Mouse (Mus musculus) liver, embryonic 16.5 days (tissue): ENCODE measurements around the gene Tnks2. TPM values are rescaled to one million over a fixed set of nuclear protein-coding genes. Genes with fewer than 3 reads are reported as not detected.

Experiments used
- ATAC-seq: fragments of 200-750 bp; cut with Nextera tagmentation; 2 replicates; pipeline ENCODE4 v1.8.0; 2017; ENCODE audit warnings: low read depth, mild to moderate bottlenecking, moderate number of reproducible peaks, moderate library complexity
- H3K27ac ChIP-seq: fragments of 300-500 bp; sonication (generic); 2 replicates; pipeline ENCODE4 v1.5.1; 2014; ENCODE audit warnings: mild to moderate bottlenecking, low read length
- H3K27me3 ChIP-seq: fragments of 300-500 bp; sonication (generic); 2 replicates; pipeline ENCODE4 v1.6.1; 2014; ENCODE audit warnings: low read depth, low read length, mixed read lengths; ENCODE audit not compliant: control insufficient read depth, insufficient read depth
- H3K36me3 ChIP-seq: fragments of 300-500 bp; sonication (generic); 2 replicates; pipeline ENCODE4 v1.6.1; 2014; ENCODE audit warnings: mild to moderate bottlenecking; ENCODE audit not compliant: control insufficient read depth, insufficient read depth
- H3K4me1 ChIP-seq: fragments of 300-500 bp; sonication (generic); 2 replicates; pipeline ENCODE4 v1.6.1; 2014; ENCODE audit warnings: low read depth, low read length, mixed read lengths; ENCODE audit not compliant: control insufficient read depth
- H3K4me2 ChIP-seq: fragments of 300-500 bp; sonication (generic); 2 replicates; pipeline ENCODE4 v1.6.1; 2014; ENCODE audit warnings: low read depth, low read length, mixed read lengths
- H3K4me3 ChIP-seq: fragments of 300-500 bp; sonication (generic); 2 replicates; pipeline ENCODE4 v1.5.1; 2014; ENCODE audit warnings: low read depth, mild to moderate bottlenecking, low read length
- H3K9ac ChIP-seq: fragments of 300-500 bp; sonication (generic); 2 replicates; pipeline ENCODE4 v1.6.1; 2014; ENCODE audit warnings: low read depth, low read length
- H3K9me3 ChIP-seq: fragments of 300-500 bp; sonication (generic); replicated peaks from 2 replicates; pipeline ENCODE4 v1.6.1; 2016; ENCODE audit warnings: low read length; ENCODE audit not compliant: control insufficient read depth
- WGBS: fragments of 180-500 bp; shearing (Covaris S2); extraction: QIAGEN DNeasy Blood & Tissue Kit; methylation state at CpG from one replicate; pipeline ENCODE4 v1.1.7; 2014; ENCODE audit not compliant: insufficient replicate concordance; 5-methylcytosine and 5-hydroxymethylcytosine counted together
- polyA plus RNA-seq: library from polyadenylated mRNA; unstranded; fragments of >200 nt; fragmentation: Nextera tagmentation; extraction: Ambion mirVana; gene quantifications from 2 replicates; pipeline ENCODE4 v1.2.1, GENCODE M21; 2015

The Tnks2 gene
- polyA plus RNA-seq, result 6.0 and 7.3 TPM in 2 replicates

- peak; percentile 95 for ATAC-seq
- Histone ChIP-seq H3K27ac (peak within 1 kb of the TSS; percentile 94), H3K9me3 (no peaks in the 10 kb centered on the region), H3K9ac (peak within 1 kb of the TSS; percentile 96), H3K4me1 (peaks cover 15% of the 10 kb centered on the region), H3K36me3 (no peaks in the 10 kb centered on the region; the same call in 1 of the 2 replicates), H3K4me3 (peak within 1 kb of the TSS; percentile 94), H3K4me2 (peak within 1 kb of the TSS; percentile 65), H3K27me3 (no peaks in the 10 kb centered on the region)
- WGBS, result under 1% methylated on average over 73 of the region's 73 CpGs
Observed at GRCm38 (mm10) chr19:36833788-36834531, at the start of gene Tnks2. TSS of gene Tnks2 (plus strand) at chr19:36834232.

GRCm38 (mm10) chr19:36789873-36790733 lies 43.9 kb upstream of the Tnks2 start:
- no peak overlapping the region for H3K9ac ChIP-seq
- H3K4me2 ChIP-seq, result no peak overlapping the region
- no peaks in the 10 kb centered on the region for H3K4me1 ChIP-seq
- ATAC-seq, result no peak
- 68% methylated on average over 17 of the region's 17 CpGs for WGBS
- no peaks in the 10 kb centered on the region for H3K36me3 ChIP-seq
- no peaks in the 10 kb centered on the region for H3K9me3 ChIP-seq
- no peak overlapping the region for H3K27ac ChIP-seq
- no peaks in the 10 kb centered on the region for H3K27me3 ChIP-seq
- no peak overlapping the region for H3K4me3 ChIP-seq

- no peak overlapping the region for H3K27ac ChIP-seq
- H3K9me3 ChIP-seq, result no peaks in the 10 kb centered on the region
- no peaks in the 10 kb centered on the region for H3K4me1 ChIP-seq
- no peak overlapping the region for H3K9ac ChIP-seq
- no peak for ATAC-seq
- 66% methylated on average over 8 of the region's 8 CpGs for WGBS
- no peaks in the 10 kb centered on the region for H3K36me3 ChIP-seq
- no peak overlapping the region for H3K4me3 ChIP-seq
- H3K4me2 ChIP-seq, result no peak overlapping the region
- H3K27me3 ChIP-seq, result no peaks in the 10 kb centered on the region
Observed at GRCm38 (mm10) chr19:36792589-36792988, 41.4 kb upstream of the Tnks2 start.

GRCm38 (mm10) chr19:36793450-36793849 lies 40.6 kb upstream of the Tnks2 start:
- Histone ChIP-seq H3K36me3 (no peaks in the 10 kb centered on the region), H3K27me3 (no peaks in the 10 kb centered on the region), H3K4me2 (no peak overlapping the region), H3K4me3 (no peak overlapping the region), H3K4me1 (no peaks in the 10 kb centered on the region), H3K9me3 (no peaks in the 10 kb centered on the region), H3K9ac (no peak overlapping the region), H3K27ac (no peak overlapping the region)
- 43% methylated on average over 1 of the region's 1 CpGs for WGBS
- ATAC-seq, result no peak

GRCm38 (mm10) chr19:36794008-36794407 lies 40.0 kb upstream of the Tnks2 start:
- Histone ChIP-seq H3K27me3 (no peaks in the 10 kb centered on the region), H3K4me2 (no peak overlapping the region), H3K36me3 (no peaks in the 10 kb centered on the region), H3K4me3 (no peak overlapping the region), H3K27ac (no peak overlapping the region), H3K9me3 (no peaks in the 10 kb centered on the region), H3K4me1 (no peaks in the 10 kb centered on the region), H3K9ac (no peak overlapping the region)
- no peak for ATAC-seq
- 70% methylated on average over 4 of the region's 4 CpGs for WGBS

- Histone ChIP-seq H3K9ac (no peak overlapping the region), H3K27me3 (no peaks in the 10 kb centered on the region), H3K4me1 (no peaks in the 10 kb centered on the region), H3K36me3 (no peaks in the 10 kb centered on the region), H3K4me2 (peak overlapping the region; percentile 28; the same call in 1 of the 2 replicates), H3K4me3 (no peak overlapping the region), H3K9me3 (no peaks in the 10 kb centered on the region), H3K27ac (peak overlapping the region; percentile 73)
- WGBS, result 38% methylated on average over 3 of the region's 3 CpGs
- peak; percentile 86 for ATAC-seq
Observed at GRCm38 (mm10) chr19:36795277-36795676, 38.8 kb upstream of the Tnks2 start.

- H3K27ac ChIP-seq, result peak overlapping the region; percentile 18; the same call in 1 of the 2 replicates
- ATAC-seq, result peak; percentile 16; the same call in 1 of the 2 replicates
- 0 out of 2 replicates have a peak overlapping the region, but pooled peaks have one; percentile 10 for H3K4me2 ChIP-seq
Observed at GRCm38 (mm10) chr19:36796931-36797330, 37.1 kb upstream of the Tnks2 start.

GRCm38 (mm10) chr19:36800288-36800687 lies 33.7 kb upstream of the Tnks2 start:
- ATAC-seq, result peak; percentile 53

More at GRCm38 (mm10) chr19:36796931-36797330, 37.1 kb upstream of the Tnks2 start:
- no peak overlapping the region for H3K9ac ChIP-seq
- WGBS, result 56% methylated on average over 9 of the region's 9 CpGs
- H3K4me3 ChIP-seq, result no peak overlapping the region
- no peaks in the 10 kb centered on the region for H3K36me3 ChIP-seq
- H3K4me1 ChIP-seq, result no peaks in the 10 kb centered on the region
- H3K9me3 ChIP-seq, result no peaks in the 10 kb centered on the region
- no peaks in the 10 kb centered on the region for H3K27me3 ChIP-seq

More at GRCm38 (mm10) chr19:36800288-36800687, 33.7 kb upstream of the Tnks2 start:
- no peak overlapping the region for H3K4me2 ChIP-seq
- WGBS, result 53% methylated on average over 7 of the region's 7 CpGs
- H3K9ac ChIP-seq, result no peak overlapping the region
- no peaks in the 10 kb centered on the region for H3K9me3 ChIP-seq
- no peaks in the 10 kb centered on the region for H3K27me3 ChIP-seq
- H3K4me1 ChIP-seq, result no peaks in the 10 kb centered on the region; the same call in 1 of the 2 replicates
- H3K27ac ChIP-seq, result peak overlapping the region; percentile 53
- H3K36me3 ChIP-seq, result no peaks in the 10 kb centered on the region
- no peak overlapping the region for H3K4me3 ChIP-seq
